Mouse (Mus musculus): Measurements from ENCODE around the gene Cnpy3. TPM values are rescaled to one million over a fixed set of nuclear protein-coding genes. Genes with fewer than 3 reads are reported as not detected.

The Cnpy3 gene
- polyA plus RNA-seq, 1 experiment from 2014 or later, result 62.6 TPM

DNA sequence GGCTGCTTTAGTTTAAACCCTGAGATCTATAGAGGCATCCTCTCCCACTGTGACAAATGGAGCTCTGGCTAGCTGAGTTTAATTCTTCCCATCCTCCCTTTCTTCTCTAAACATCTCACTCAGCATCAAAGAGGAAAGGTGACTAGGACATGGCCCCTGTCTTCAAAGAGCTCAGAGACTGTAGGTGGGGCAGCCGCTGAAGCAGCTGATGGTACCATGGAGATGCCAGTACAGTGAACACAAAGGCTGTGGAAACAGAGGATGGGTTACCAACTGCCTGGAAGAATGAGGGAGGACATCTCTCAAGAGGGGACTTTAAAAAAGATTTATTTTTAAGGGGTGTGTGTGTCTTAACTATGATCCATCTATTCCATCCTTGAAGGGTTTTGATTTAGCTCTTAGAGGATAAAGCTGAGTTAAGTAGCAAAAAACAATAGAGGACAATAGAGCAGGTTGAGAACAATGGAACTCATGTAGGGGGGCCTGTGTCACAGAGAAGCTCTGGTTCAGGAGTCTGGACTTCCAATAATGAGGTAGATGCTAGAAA, 57.4 kb downstream of the Cnpy3 start:
- Histone ChIP-seq H3K9me3 (ENCODE audit: control insufficient read depth, low read length) (no peaks in the 10 kb centered on the region), H3K4me3 (ENCODE audit: low read depth, low read length) (no peak overlapping the region), H3K4me2 (ENCODE audit: low read depth, low read length) (no peak overlapping the region), H3K9ac (ENCODE audit: low read depth, low read length) (no peak overlapping the region), H3K27ac (replicated peaks; ENCODE audit: low read depth, low read length) (no peak overlapping the region), H3K27me3 (replicated peaks; ENCODE audit: control insufficient read depth, insufficient read depth, low read length) (no peaks in the 10 kb centered on the region), H3K4me1 (ENCODE audit: control insufficient read depth, insufficient read depth, low read length) (no peaks in the 10 kb centered on the region), H3K36me3 (ENCODE audit: control insufficient read depth, insufficient read depth, low read length) (peaks cover 18% of the 10 kb centered on the region; the same call in 1 of the 2 replicates)
- ATAC-seq (ENCODE audit: low read depth) (no peak), DNase-seq (ENCODE audit: low spot score) (no peak)
- 94% methylated on average over 1 of the region's 1 CpGs for WGBS

DNA sequence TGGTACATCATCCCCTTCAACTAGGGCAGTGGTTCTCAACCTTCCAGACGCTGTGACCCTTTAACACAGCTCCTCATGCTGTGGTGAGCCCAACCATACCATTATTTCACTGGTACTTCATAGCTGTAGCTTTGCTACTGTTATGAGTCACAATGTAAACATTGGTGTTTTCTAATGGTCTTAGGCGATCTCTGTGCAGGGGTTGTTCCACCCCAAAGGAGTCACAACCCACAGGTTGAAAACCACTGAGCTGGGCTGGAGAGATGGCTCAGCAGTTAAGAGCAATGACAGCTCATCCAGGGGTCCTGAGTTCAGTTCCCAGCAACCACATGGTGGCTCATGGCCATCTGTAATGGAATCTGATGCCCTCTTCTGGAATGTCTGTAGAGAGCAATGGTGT, 60.6 kb downstream of the Cnpy3 start:
- peaks cover 24% of the 10 kb centered on the region for H3K36me3 ChIP-seq (ENCODE audit: control insufficient read depth, insufficient read depth, low read length)
- H3K4me1 ChIP-seq (ENCODE audit: control insufficient read depth, insufficient read depth, low read length), result no peaks in the 10 kb centered on the region
- H3K4me2 ChIP-seq (ENCODE audit: low read depth, low read length), result no peak overlapping the region
- no peak for DNase-seq (ENCODE audit: low spot score)
- WGBS, result 96% methylated on average over 2 of the region's 2 CpGs
- no peak overlapping the region for H3K9ac ChIP-seq (ENCODE audit: low read depth, low read length)
- H3K4me3 ChIP-seq (ENCODE audit: low read depth, low read length), result no peak overlapping the region
- no peaks in the 10 kb centered on the region for H3K9me3 ChIP-seq (ENCODE audit: control insufficient read depth, low read length)
- H3K27ac ChIP-seq (replicated peaks; ENCODE audit: low read depth, low read length), result no peak overlapping the region
- ATAC-seq (ENCODE audit: low read depth), result no peak
- H3K27me3 ChIP-seq (replicated peaks; ENCODE audit: control insufficient read depth, insufficient read depth, low read length), result no peaks in the 10 kb centered on the region

DNA sequence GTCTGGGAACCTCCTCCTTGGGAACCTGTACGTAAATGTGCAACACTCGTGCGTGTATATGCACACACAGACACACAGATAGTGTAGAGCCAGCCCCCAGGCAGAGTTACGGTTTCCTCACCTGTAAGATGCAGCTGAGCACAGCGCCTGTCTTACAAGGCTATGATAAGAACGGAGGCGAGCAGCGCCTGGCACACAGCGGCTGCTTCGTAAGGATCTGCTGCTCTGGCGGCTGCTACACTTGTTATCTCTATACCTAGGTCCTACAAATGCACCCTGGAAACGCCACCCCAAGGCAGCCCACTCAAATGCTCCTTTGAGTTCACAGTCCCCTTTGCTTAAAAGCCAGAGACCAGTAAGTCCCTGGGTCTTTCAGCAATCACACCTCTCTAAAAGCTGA, 61.3 kb downstream of the Cnpy3 start:
- WGBS, result 95% methylated on average over 12 of the region's 12 CpGs
- H3K9ac ChIP-seq (ENCODE audit: low read depth, low read length), result no peak overlapping the region
- ATAC-seq (ENCODE audit: low read depth), result no peak
- DNase-seq (ENCODE audit: low spot score), result no peak
- no peak overlapping the region for H3K4me3 ChIP-seq (ENCODE audit: low read depth, low read length)
- no peaks in the 10 kb centered on the region for H3K4me1 ChIP-seq (ENCODE audit: control insufficient read depth, insufficient read depth, low read length)
- H3K27me3 ChIP-seq (replicated peaks; ENCODE audit: control insufficient read depth, insufficient read depth, low read length), result no peaks in the 10 kb centered on the region
- no peak overlapping the region for H3K4me2 ChIP-seq (ENCODE audit: low read depth, low read length)
- no peak overlapping the region for H3K27ac ChIP-seq (replicated peaks; ENCODE audit: low read depth, low read length)
- H3K36me3 ChIP-seq (ENCODE audit: control insufficient read depth, insufficient read depth, low read length), result peaks cover 32% of the 10 kb centered on the region
- H3K9me3 ChIP-seq (ENCODE audit: control insufficient read depth, low read length), result no peaks in the 10 kb centered on the region

DNA sequence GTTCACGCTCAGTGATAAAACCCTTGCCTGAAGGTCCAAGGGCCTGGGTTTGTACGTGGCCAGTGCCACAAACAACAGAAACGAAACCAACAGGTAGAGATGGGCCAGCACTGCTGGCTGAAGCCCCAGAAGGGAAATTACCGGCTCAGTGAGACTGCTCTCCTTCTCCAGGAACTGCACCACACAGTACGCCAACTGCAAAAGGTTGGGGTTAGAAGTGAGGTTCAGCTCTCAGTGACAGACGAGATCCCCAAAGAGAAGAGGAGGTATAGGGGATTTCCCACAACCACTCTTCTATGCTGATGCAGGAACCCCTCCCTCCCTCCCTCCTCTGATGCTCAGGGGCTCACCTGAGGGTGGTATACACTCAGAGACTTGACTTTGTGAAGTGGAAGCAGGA, 66.1 kb downstream of the Cnpy3 start:
- Histone ChIP-seq H3K27ac (replicated peaks; ENCODE audit: low read depth, low read length) (no peak overlapping the region), H3K4me3 (ENCODE audit: low read depth, low read length) (no peak overlapping the region), H3K27me3 (replicated peaks; ENCODE audit: control insufficient read depth, insufficient read depth, low read length) (no peaks in the 10 kb centered on the region), H3K4me2 (ENCODE audit: low read depth, low read length) (no peak overlapping the region), H3K9ac (ENCODE audit: low read depth, low read length) (no peak overlapping the region), H3K4me1 (ENCODE audit: control insufficient read depth, insufficient read depth, low read length) (peaks cover 7% of the 10 kb centered on the region; the same call in 1 of the 2 replicates), H3K9me3 (ENCODE audit: control insufficient read depth, low read length) (no peaks in the 10 kb centered on the region), H3K36me3 (ENCODE audit: control insufficient read depth, insufficient read depth, low read length) (peaks cover 63% of the 10 kb centered on the region)
- no peak for DNase-seq (ENCODE audit: low spot score)
- WGBS, result 93% methylated on average over 6 of the region's 6 CpGs
- no peak for ATAC-seq (ENCODE audit: low read depth)

Other genes starting within 250 kb of the Cnpy3 start
- gene Cul9, start 205.8 kb downstream of the Cnpy3 start, polyA plus RNA-seq (2014; fragmentation: Nextera tagmentation; extraction: Ambion mirVana), result 5.5 and 6.0 TPM in 2 replicates
- gene Srf, start 196.0 kb downstream of the Cnpy3 start, polyA plus RNA-seq (2014; fragmentation: Nextera tagmentation; extraction: Ambion mirVana), result 10.5 and 14.0 TPM in 2 replicates
- gene Ptk7, start 122.7 kb downstream of the Cnpy3 start, polyA plus RNA-seq (2014; fragmentation: Nextera tagmentation; extraction: Ambion mirVana), result 68.0 and 90.7 TPM in 2 replicates
- gene Klc4, start 106.2 kb downstream of the Cnpy3 start, polyA plus RNA-seq (2014; fragmentation: Nextera tagmentation; extraction: Ambion mirVana), result 15.8 and 20.3 TPM in 2 replicates
- gene Mrpl2, start 106.0 kb downstream of the Cnpy3 start, polyA plus RNA-seq (2014; fragmentation: Nextera tagmentation; extraction: Ambion mirVana), result 91.8 and 100 TPM in 2 replicates
- gene Cul7, start 101.9 kb downstream of the Cnpy3 start, polyA plus RNA-seq (2014; fragmentation: Nextera tagmentation; extraction: Ambion mirVana), result 48.5 and 50.1 TPM in 2 replicates
- 34.5 and 41.9 TPM in 2 replicates for gene Rrp36, start 77.9 kb downstream of the Cnpy3 start, polyA plus RNA-seq (2014; fragmentation: Nextera tagmentation; extraction: Ambion mirVana)
- 132 and 143 TPM in 2 replicates for gene Mea1, start 73.4 kb downstream of the Cnpy3 start, polyA plus RNA-seq (2014; fragmentation: Nextera tagmentation; extraction: Ambion mirVana)
- gene Klhdc3, start 71.3 kb downstream of the Cnpy3 start, polyA plus RNA-seq (2014; fragmentation: Nextera tagmentation; extraction: Ambion mirVana), result 113 and 133 TPM in 2 replicates
- gene Ppp2r5d, start 47.1 kb downstream of the Cnpy3 start, polyA plus RNA-seq (2014; fragmentation: Nextera tagmentation; extraction: Ambion mirVana), result 79.5 and 87.5 TPM in 2 replicates
- 22.2 and 26.7 TPM in 2 replicates for gene Pex6, start 40.8 kb downstream of the Cnpy3 start, polyA plus RNA-seq (2014; fragmentation: Nextera tagmentation; extraction: Ambion mirVana)
- gene Gnmt, start 23.0 kb downstream of the Cnpy3 start, polyA plus RNA-seq (2014; fragmentation: Nextera tagmentation; extraction: Ambion mirVana), result 1.2 and 1.6 TPM in 2 replicates
- gene Ptcra, start 11.5 kb upstream of the Cnpy3 start, polyA plus RNA-seq (2014; fragmentation: Nextera tagmentation; extraction: Ambion mirVana), result 0.21 and 0.31 TPM in 2 replicates
- 86.2 and 92.3 TPM in 2 replicates for gene 2310039H08Rik, start 20.4 kb upstream of the Cnpy3 start, polyA plus RNA-seq (2014; fragmentation: Nextera tagmentation; extraction: Ambion mirVana)
- 124 and 126 TPM in 2 replicates for gene Rpl7l1, start 30.5 kb upstream of the Cnpy3 start, polyA plus RNA-seq (2014; fragmentation: Nextera tagmentation; extraction: Ambion mirVana)
- 5.3 and 5.7 TPM in 2 replicates for gene Bicral, start 106.3 kb upstream of the Cnpy3 start, polyA plus RNA-seq (2014; fragmentation: Nextera tagmentation; extraction: Ambion mirVana)
- gene Tbcc, start 138.5 kb upstream of the Cnpy3 start, polyA plus RNA-seq (2014; fragmentation: Nextera tagmentation; extraction: Ambion mirVana), result 55.0 and 63.3 TPM in 2 replicates
- not detected in 2 replicates for gene Prph2, start 158.2 kb upstream of the Cnpy3 start, polyA plus RNA-seq (2014; fragmentation: Nextera tagmentation; extraction: Ambion mirVana)